Mouse (Mus musculus) gastrocnemius, postnatal 36 days (tissue): ENCODE data around the gene Amacr. TPM values are rescaled to one million over a fixed set of nuclear protein-coding genes. Genes with fewer than 3 reads are reported as not detected.

ENCODE experiments used
- DNase-seq, 2 experiments: peaks; one replicate each; pipeline ENCODE4 v3.0.0; 2022
- intact Hi-C: fragments of 180-260 bp; cut with DNase I; formaldehyde crosslinking; loops from one replicate; pipeline ENCODE4 v1.15.1; 2025
- long read RNA-seq, 2 experiments: library from polyadenylated mRNA; stranded (forward); transcript quantifications; one replicate each; pipeline ENCODE4 v2.0.0; 2021
- total RNA-seq, 2 experiments: library from RNA; stranded (reverse); gene quantifications; 2 replicates each; pipeline ENCODE4 v1.2.3; 2021

The Amacr gene
- 10 to 100 TPM; 17.2 to 18.0 TPM for total RNA-seq
- long read RNA-seq, experiment 1, transcript Amacr-201 (5 exons, 2,577 nt): major isoform, 24 of 29 reads
- long read RNA-seq, experiment 1, partial matches to known transcripts: 4 of 29 reads
- long read RNA-seq, experiment 1, other reads (novel, unspliced or antisense): 1 of 29 reads
- long read RNA-seq, experiment 2, transcript Amacr-201 (5 exons, 2,577 nt): major isoform, 43 of 46 reads
- long read RNA-seq, experiment 2, partial matches to known transcripts: 1 of 46 reads
- long read RNA-seq, experiment 2, other reads (novel, unspliced or antisense): 2 of 46 reads

- peak; percentile 85 to 90 for DNase-seq
- intact Hi-C loops: loop anchor here (10.0 kb wide), 1 partner anchor 497 kb away; the partner anchor contains the start of genes Brix1 and Rad1
Observed at GRCm38 (mm10) chr15:10981377-10982063, at the start of gene Amacr. Amacr (plus strand) TSS chr15:10981756.

- intact Hi-C loops: no loop called here
- DNase-seq: no peak
Observed at GRCm38 (mm10) chr15:10933930-10934329, 47.6 kb upstream of the Amacr start.

- intact Hi-C loops: no loop called here
- DNase-seq: no peak
Observed at GRCm38 (mm10) chr15:10940148-10941108, 41.1 kb upstream of the Amacr start.

GRCm38 (mm10) chr15:10941901-10942300 is 39.7 kb upstream of the Amacr start:
- intact Hi-C loops: no loop called here
- DNase-seq: no peak

- intact Hi-C loops: no loop called here
- no peak for DNase-seq
Observed at GRCm38 (mm10) chr15:10947852-10948251, 33.7 kb upstream of the Amacr start.

GRCm38 (mm10) chr15:10951951-10952759 is 29.4 kb upstream of the Amacr start, which contains the start of gene C1qtnf3:
C1qtnf3 (plus strand) TSS chr15:10952332.
- intact Hi-C loops: no loop called here
- DNase-seq: peak in 1 of 2 experiments; percentile 15

GRCm38 (mm10) chr15:10952760-10953305 is 28.7 kb upstream of the Amacr start:
- DNase-seq: no peak
- intact Hi-C loops: no loop called here

- DNase-seq: no peak
- intact Hi-C loops: no loop called here
Observed at GRCm38 (mm10) chr15:10953465-10953864, 28.1 kb upstream of the Amacr start.

GRCm38 (mm10) chr15:10954381-10955016 is 27.1 kb upstream of the Amacr start:
- no peak for DNase-seq
- intact Hi-C loops: no loop called here

GRCm38 (mm10) chr15:10955156-10955555 is 26.4 kb upstream of the Amacr start:
- no peak for DNase-seq
- intact Hi-C loops: no loop called here

- intact Hi-C loops: no loop called here
- DNase-seq: no peak
Observed at GRCm38 (mm10) chr15:10956706-10957105, 24.9 kb upstream of the Amacr start.

- DNase-seq: no peak
- intact Hi-C loops: no loop called here
Observed at GRCm38 (mm10) chr15:10959277-10960026, 22.1 kb upstream of the Amacr start.

GRCm38 (mm10) chr15:10960267-10960666 is 21.3 kb upstream of the Amacr start:
- intact Hi-C loops: no loop called here
- no peak for DNase-seq

- no peak for DNase-seq
- intact Hi-C loops: no loop called here
Observed at GRCm38 (mm10) chr15:10962601-10963000, 19.0 kb upstream of the Amacr start.

- DNase-seq: no peak
- intact Hi-C loops: no loop called here
Observed at GRCm38 (mm10) chr15:10969439-10969838, 12.1 kb upstream of the Amacr start.

GRCm38 (mm10) chr15:10970777-10971176 is 10.8 kb upstream of the Amacr start:
- no peak for DNase-seq
- intact Hi-C loops: no loop called here

- intact Hi-C loops: no loop called here
- DNase-seq: no peak
Observed at GRCm38 (mm10) chr15:10977151-10977550, 4.4 kb upstream of the Amacr start.

- intact Hi-C loops: loop anchor here (10.0 kb wide), 1 partner anchor 496 kb away; the partner anchor contains the start of genes Brix1 and Rad1
- DNase-seq: no peak
Observed at GRCm38 (mm10) chr15:10980712-10981111, 844 bp upstream of the Amacr start.
